Mouse (Mus musculus) ES-E14 (cell line): ENCODE results near the gene H2-Eb1.

Experiments
- CHD2 ChIP-seq: IDR thresholded peaks from 2 replicates; pipeline ENCODE4 v1.6.1; 2014; ENCODE audit warnings: mild to moderate bottlenecking, low read depth, low read length, inconsistent platforms
- HCFC1 ChIP-seq: IDR thresholded peaks from 2 replicates; pipeline ENCODE4 v1.6.1; 2012; ENCODE audit warnings: low read length, inconsistent platforms, borderline replicate concordance; ENCODE audit not compliant: insufficient read depth
- MAFK ChIP-seq: IDR thresholded peaks from 2 replicates; pipeline ENCODE4 v1.6.1; 2014; ENCODE audit warnings: mild to moderate bottlenecking, low read depth, low read length, inconsistent platforms; ENCODE audit not compliant: insufficient read depth
- ZC3H11A ChIP-seq: IDR thresholded peaks from 2 replicates; pipeline ENCODE4 v1.6.1; 2012; ENCODE audit warnings: low read depth, mild to moderate bottlenecking, inconsistent platforms, low read length, borderline replicate concordance

DNA sequence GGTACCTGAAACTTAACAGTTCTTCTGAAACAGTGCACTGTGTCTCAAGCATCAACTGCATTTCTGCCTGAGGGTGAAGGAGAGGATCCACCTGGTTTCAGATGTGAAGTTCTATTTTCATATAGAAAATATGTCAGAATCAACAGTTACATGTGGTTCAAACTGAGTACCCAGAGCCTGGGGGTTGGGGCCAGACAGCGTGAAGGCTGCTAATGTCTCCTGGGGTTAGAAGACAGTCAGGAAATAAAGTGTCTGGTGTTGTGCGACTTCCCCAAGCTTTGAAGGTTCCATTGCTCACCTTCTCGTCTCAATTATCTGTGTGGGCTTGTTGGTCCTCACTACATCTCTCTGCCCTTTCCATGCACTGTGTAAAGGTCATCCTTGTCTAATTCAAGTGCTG lies 20.7 kb downstream of the H2-Eb1 start:
- no peak for TF ChIP-seq HCFC1
- no peak for TF ChIP-seq CHD2
- TF ChIP-seq ZC3H11A = no peak
- no peak for TF ChIP-seq MAFK
